Mouse (Mus musculus) forebrain, embryonic 14.5 days (tissue): ENCODE results near the gene Zmat5. TPM values are rescaled to one million over a fixed set of nuclear protein-coding genes. Genes with fewer than 3 reads are reported as not detected.

ENCODE experiments used
- ATAC-seq: fragments of 200-750 bp; cut with Nextera tagmentation; 2 replicates; pipeline ENCODE4 v1.8.0; 2017; ENCODE audit warnings: mild to moderate bottlenecking, moderate library complexity
- DNase-seq: peaks from one replicate; pipeline ENCODE4 v3.0.0-alpha.2; 2015; ENCODE audit warnings: low spot score
- H3K27ac ChIP-seq: fragments of 300-500 bp; sonication (generic); 2 replicates; pipeline ENCODE4 v1.5.1; 2014; ENCODE audit warnings: low read depth, mild to moderate bottlenecking, control low read depth, low read length, moderate library complexity
- H3K27me3 ChIP-seq: fragments of 300-500 bp; sonication (generic); replicated peaks from 2 replicates; pipeline ENCODE4 v1.6.1; 2014; ENCODE audit warnings: low read length, control low read depth, mixed read lengths; ENCODE audit not compliant: control insufficient read depth, insufficient read depth
- H3K36me3 ChIP-seq: fragments of 300-500 bp; sonication (generic); 2 replicates; pipeline ENCODE4 v1.6.1; 2014; ENCODE audit warnings: low read length, control low read depth; ENCODE audit not compliant: control insufficient read depth, insufficient read depth
- H3K4me1 ChIP-seq: fragments of 300-500 bp; sonication (generic); 2 replicates; pipeline ENCODE4 v1.6.1; 2014; ENCODE audit warnings: antibody characterized with exemption, low read length, control low read depth; ENCODE audit not compliant: control insufficient read depth, insufficient read depth
- H3K4me2 ChIP-seq: fragments of 300-500 bp; sonication (generic); 2 replicates; pipeline ENCODE4 v1.6.1; 2014; ENCODE audit warnings: mild to moderate bottlenecking, control low read depth, low read length
- H3K4me3 ChIP-seq: fragments of 300-500 bp; sonication (generic); 2 replicates; pipeline ENCODE4 v1.5.1; 2014; ENCODE audit warnings: low read depth, low read length, control low read depth
- H3K9ac ChIP-seq: fragments of 300-500 bp; sonication (generic); 2 replicates; pipeline ENCODE4 v1.6.1; 2014; ENCODE audit warnings: mild to moderate bottlenecking, low read length, control low read depth, moderate library complexity
- H3K9me3 ChIP-seq: fragments of 300-500 bp; sonication (generic); replicated peaks from 2 replicates; pipeline ENCODE4 v1.6.1; 2016; ENCODE audit warnings: low read length, control low read depth, mixed read lengths; ENCODE audit not compliant: control insufficient read depth
- WGBS: fragments of 180-500 bp; shearing (Covaris S2); extraction: QIAGEN DNeasy Blood & Tissue Kit; methylation state at CpG from one replicate; pipeline ENCODE4 v1.1.7; 2014; 5-methylcytosine and 5-hydroxymethylcytosine counted together
- polyA plus RNA-seq: library from polyadenylated mRNA; unstranded; fragments of >200 nt; fragmentation: Nextera tagmentation; extraction: Ambion mirVana; gene quantifications from 2 replicates; pipeline ENCODE4 v1.2.1, GENCODE M21; 2014

Zmat5 gene
- polyA plus RNA-seq, 1 experiment from 2014 or later = 92.4 TPM

DNA sequence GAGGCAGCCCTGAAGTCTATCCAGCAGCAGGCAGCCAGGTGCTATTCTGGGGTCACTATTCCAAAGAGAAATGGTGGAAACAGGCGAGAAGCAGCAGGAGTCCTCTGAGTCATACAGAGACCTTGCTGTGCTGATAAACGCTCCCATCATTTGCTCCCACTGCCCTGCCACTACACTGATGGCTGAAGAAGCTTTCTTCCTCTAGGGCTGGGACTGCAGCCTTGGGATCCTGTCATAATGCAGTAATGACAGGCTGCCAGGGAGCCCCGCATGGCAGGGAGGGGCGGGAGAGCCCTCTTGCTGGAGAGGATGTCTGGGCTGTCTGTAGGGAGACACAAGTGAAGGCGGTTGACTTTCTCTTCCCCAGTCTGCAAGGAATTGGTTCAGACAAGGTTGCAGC is 60.0 kb downstream of the Zmat5 start:
- no peak for DNase-seq
- Histone ChIP-seq H3K4me3 (no peak overlapping the region), H3K36me3 (peaks cover 19% of the 10 kb centered on the region), H3K4me1 (peaks cover 5% of the 10 kb centered on the region; the same call in 1 of the 2 replicates), H3K9ac (no peak overlapping the region), H3K9me3 (no peaks in the 10 kb centered on the region), H3K27me3 (no peaks in the 10 kb centered on the region), H3K27ac (no peak overlapping the region), H3K4me2 (no peak overlapping the region)
- WGBS = 79% methylated on average over 5 of the region's 5 CpGs
- no peak for ATAC-seq

DNA sequence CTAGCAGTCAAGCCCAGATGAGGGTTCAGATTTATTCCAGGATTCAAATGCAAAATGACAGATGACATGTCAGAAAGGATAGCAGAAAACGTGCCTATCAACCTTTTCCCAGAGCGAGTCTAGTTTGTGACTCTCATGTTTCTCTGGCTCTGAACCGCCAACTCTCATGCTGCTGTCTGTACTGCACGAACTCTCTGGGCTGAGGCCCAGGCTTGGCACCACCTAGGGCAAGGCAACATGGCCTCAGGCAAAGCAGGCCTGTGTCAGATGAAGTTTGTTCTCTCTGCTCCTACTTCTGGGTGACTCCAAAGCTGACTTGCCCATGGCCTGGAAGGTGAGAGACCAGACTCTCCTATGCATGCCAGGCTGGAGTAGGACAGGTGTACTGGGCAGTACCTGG is 63.9 kb downstream of the Zmat5 start:
- Histone ChIP-seq H3K4me2 (no peak overlapping the region), H3K27me3 (no peaks in the 10 kb centered on the region), H3K4me3 (no peak overlapping the region), H3K27ac (peak overlapping the region; percentile 79; the same call in 1 of the 2 replicates), H3K9ac (no peak overlapping the region), H3K4me1 (no peaks in the 10 kb centered on the region), H3K36me3 (peaks cover 24% of the 10 kb centered on the region), H3K9me3 (no peaks in the 10 kb centered on the region)
- DNase-seq (no peak), ATAC-seq (no peak)
- 79% methylated on average over 4 of the region's 4 CpGs for WGBS

DNA sequence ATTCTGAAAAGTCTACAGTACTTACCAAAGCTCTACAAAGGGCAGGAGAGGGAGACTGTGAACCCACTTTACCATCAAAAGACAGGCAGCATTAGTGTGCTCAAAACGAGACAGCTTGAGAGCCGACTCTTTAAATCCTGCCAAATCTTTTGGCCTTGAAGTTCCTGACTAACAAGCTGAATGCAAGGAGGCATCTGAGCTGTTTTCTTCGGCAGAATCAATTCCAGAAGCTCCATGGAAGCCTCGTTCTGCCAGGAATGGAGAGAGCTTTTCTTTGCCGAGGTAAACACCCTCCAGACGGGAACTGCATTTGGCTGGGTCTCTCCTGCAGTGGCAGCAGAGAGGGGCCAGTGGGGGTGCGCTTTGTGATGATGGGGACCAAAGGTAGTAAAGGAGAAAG is 64.8 kb downstream of the Zmat5 start:
- Histone ChIP-seq H3K36me3 (peaks cover 25% of the 10 kb centered on the region), H3K27me3 (no peaks in the 10 kb centered on the region), H3K27ac (peak overlapping the region; percentile 79), H3K4me3 (no peak overlapping the region), H3K4me1 (no peaks in the 10 kb centered on the region), H3K9me3 (no peaks in the 10 kb centered on the region), H3K4me2 (no peak overlapping the region), H3K9ac (no peak overlapping the region)
- DNase-seq (peak; percentile 74), ATAC-seq (peak; percentile 34; the same call in 1 of the 2 replicates)
- 58% methylated on average over 7 of the region's 7 CpGs for WGBS

DNA sequence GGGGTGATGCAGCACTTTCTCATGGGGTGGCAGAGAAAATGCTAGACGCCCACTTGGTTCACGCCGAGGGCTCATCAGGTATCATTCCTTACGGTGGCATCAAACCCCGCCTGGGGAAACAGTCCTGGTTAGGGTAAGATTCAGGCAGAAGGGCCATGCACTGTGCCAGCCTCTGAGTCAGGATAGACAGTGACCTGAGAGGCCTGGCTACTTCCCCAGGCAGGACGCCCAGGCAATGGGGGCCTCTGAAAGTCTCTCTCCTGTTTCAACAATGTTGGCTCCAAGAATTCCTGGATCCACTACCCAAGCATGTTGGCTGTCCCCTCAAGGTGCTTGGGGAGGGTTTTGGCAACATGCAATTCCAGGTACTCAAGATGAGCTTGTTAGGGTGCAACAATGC is 65.4 kb downstream of the Zmat5 start:
- H3K36me3 ChIP-seq = peaks cover 27% of the 10 kb centered on the region
- no peak overlapping the region for H3K4me3 ChIP-seq
- no peak for DNase-seq
- H3K4me1 ChIP-seq = no peaks in the 10 kb centered on the region
- H3K4me2 ChIP-seq = no peak overlapping the region
- no peaks in the 10 kb centered on the region for H3K9me3 ChIP-seq
- H3K9ac ChIP-seq = no peak overlapping the region
- WGBS = 92% methylated on average over 6 of the region's 6 CpGs
- peak overlapping the region; percentile 63; the same call in 1 of the 2 replicates for H3K27ac ChIP-seq
- ATAC-seq = no peak
- H3K27me3 ChIP-seq = no peaks in the 10 kb centered on the region

DNA sequence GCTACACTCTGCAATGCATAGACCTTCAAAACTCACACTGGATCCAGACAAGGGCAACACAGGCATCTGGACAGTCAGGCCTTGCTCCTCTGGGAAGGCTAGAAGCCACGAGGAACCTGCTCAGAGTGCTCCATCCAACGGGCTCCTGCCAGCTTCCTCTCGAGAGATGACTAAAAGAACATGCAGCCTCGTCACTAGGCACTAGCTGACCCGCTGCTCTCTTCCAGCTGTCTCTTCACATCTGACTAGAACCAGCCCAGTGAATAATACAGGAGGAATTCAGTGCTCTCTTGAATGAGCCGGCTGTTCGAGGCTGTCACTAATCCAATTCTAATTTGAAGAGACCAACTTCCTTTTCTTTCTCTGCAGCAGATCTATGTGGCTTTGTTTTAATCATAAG is 67.3 kb downstream of the Zmat5 start:
- no peak overlapping the region for H3K27ac ChIP-seq
- DNase-seq (no peak), ATAC-seq (no peak)
- 57% methylated on average over 7 of the region's 7 CpGs for WGBS
- peaks cover 29% of the 10 kb centered on the region for H3K36me3 ChIP-seq
- H3K9ac ChIP-seq = no peak overlapping the region
- no peaks in the 10 kb centered on the region for H3K4me1 ChIP-seq
- no peak overlapping the region for H3K4me2 ChIP-seq
- no peaks in the 10 kb centered on the region for H3K9me3 ChIP-seq
- no peak overlapping the region for H3K4me3 ChIP-seq
- H3K27me3 ChIP-seq = no peaks in the 10 kb centered on the region

DNA sequence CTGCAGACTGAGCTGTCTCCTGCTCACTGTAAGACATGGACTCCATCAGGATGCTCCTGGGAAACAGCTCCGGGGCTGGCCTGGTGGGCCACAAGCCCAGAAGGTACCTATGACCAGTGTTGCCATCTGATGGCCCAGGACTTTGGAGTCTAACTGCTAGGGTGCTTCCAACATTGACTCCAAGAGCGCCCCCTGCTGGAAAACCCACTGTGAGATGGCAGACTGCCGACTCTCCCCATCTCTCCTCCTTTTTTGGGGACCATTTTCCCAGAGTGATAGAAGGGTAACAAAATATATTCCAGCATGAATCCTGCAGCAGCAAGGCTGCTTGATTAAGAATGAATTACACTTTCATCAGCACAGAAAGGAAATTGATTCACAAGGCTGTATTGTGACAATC is 68.4 kb downstream of the Zmat5 start:
- no peak overlapping the region for H3K4me3 ChIP-seq
- no peak for ATAC-seq
- no peaks in the 10 kb centered on the region for H3K27me3 ChIP-seq
- 27% methylated on average over 3 of the region's 3 CpGs for WGBS
- H3K27ac ChIP-seq = no peak overlapping the region
- H3K4me1 ChIP-seq = no peaks in the 10 kb centered on the region
- peak; percentile 67 for DNase-seq
- no peaks in the 10 kb centered on the region for H3K9me3 ChIP-seq
- no peak overlapping the region for H3K9ac ChIP-seq
- peaks cover 29% of the 10 kb centered on the region for H3K36me3 ChIP-seq
- no peak overlapping the region for H3K4me2 ChIP-seq

DNA sequence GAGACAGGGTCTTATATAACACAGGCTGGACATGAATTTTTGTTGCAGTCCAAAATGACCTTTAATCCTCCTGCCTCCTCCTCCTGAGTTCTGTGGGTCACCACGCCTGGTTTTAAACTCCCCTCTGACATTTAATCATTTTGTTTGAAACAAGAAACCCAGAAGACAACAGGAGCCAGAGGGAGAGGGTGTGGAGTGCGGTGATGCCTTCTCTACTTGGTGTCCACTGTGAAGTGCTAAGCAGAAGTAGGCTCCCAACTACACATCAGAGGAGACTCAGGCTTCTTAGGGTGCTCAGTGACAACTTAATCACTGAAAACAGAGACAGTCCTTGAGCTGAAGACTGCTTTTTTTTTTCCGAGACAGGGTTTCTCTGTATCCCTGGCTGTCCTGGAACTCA is 76.4 kb downstream of the Zmat5 start:
- Histone ChIP-seq H3K36me3 (peaks cover 78% of the 10 kb centered on the region), H3K4me2 (no peak overlapping the region), H3K9me3 (no peaks in the 10 kb centered on the region), H3K9ac (no peak overlapping the region), H3K27me3 (no peaks in the 10 kb centered on the region), H3K4me3 (no peak overlapping the region), H3K27ac (no peak overlapping the region), H3K4me1 (no peaks in the 10 kb centered on the region)
- DNase-seq (no peak), ATAC-seq (no peak)
- WGBS = 83% methylated on average over 3 of the region's 3 CpGs

DNA sequence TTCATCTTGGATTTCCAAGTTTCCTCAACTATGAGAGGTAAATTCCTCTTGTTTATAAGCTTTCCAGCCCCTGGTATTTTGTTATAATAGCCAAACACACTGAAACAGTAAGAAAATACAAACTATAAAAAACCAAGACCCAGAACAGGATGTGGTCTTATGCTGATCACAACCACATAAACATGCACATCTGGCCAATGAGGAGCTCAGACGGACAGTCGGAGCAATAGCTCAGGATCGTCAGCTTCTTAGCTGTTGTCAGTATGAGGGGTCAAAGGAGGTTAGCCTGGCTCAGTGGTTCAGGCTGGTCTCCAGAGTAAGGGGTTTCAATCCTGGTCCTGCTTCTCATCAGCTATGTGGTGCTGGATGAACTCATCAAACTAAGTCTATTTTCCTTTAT is 78.6 kb downstream of the Zmat5 start:
- no peak overlapping the region for H3K4me3 ChIP-seq
- 95% methylated on average over 3 of the region's 3 CpGs for WGBS
- no peak overlapping the region for H3K27ac ChIP-seq
- H3K9me3 ChIP-seq = no peaks in the 10 kb centered on the region
- no peak overlapping the region for H3K9ac ChIP-seq
- no peak for ATAC-seq
- H3K27me3 ChIP-seq = no peaks in the 10 kb centered on the region
- H3K36me3 ChIP-seq = peaks cover 88% of the 10 kb centered on the region
- H3K4me1 ChIP-seq = no peaks in the 10 kb centered on the region
- no peak for DNase-seq
- H3K4me2 ChIP-seq = no peak overlapping the region

DNA sequence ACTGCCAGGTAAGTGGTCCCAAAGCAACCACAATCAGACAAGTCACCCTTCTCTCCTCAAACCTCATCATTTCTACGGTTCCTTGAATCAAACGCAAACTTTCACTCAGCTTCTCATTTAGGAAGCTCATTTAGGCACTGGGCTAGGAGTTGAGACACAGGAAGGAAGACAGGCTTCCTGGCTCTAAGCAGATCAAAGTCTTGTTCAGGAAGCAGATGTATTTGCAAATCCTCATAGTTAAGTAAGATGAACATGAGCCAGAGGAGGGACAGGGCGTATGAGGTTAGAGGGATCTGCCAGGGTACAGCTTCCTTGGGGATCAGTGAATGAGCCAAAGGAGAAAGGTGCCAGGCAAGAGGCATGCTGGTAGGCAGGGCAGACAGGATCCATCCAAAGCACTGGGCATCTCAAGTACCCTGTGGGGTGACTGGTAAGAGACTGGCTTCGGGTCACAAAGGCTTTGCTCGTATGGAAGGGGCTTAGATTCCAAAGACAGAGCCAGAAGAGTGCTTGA is 80.2 kb downstream of the Zmat5 start:
- no peak for ATAC-seq
- Histone ChIP-seq H3K36me3 (peaks cover 89% of the 10 kb centered on the region), H3K27ac (no peak overlapping the region), H3K9me3 (no peaks in the 10 kb centered on the region), H3K27me3 (no peaks in the 10 kb centered on the region), H3K4me3 (no peak overlapping the region), H3K4me2 (no peak overlapping the region), H3K9ac (no peak overlapping the region), H3K4me1 (no peaks in the 10 kb centered on the region)
- DNase-seq = no peak
- whole genome bisulfite sequencing = 89% methylated on average over 5 of the region's 5 CpGs
